Comparison of ENCODE assay signal across 8 mouse cellular contexts in genomic region chr16:20620399-20620735, GRCm38 (mm10). TPM values are rescaled to one million over a fixed set of nuclear protein-coding genes. Genes with fewer than 3 reads are reported as not detected.
DNase-seq lines count a peak whose midpoint lies in the region; ATAC-seq and TF ChIP-seq lines count a peak whose summit lies in the region.

No protein-coding gene starts in this region.

- H3K27me3 ChIP-seq in E14TG2a.4 (ENCODE audit: insufficient read depth, low read length), result peaks cover 58% of the 10 kb centered on the region
- H3K27me3 ChIP-seq in forebrain, embryonic 13.5 days, result no peaks in the 10 kb centered on the region
- H3K27me3 ChIP-seq in liver, embryonic 14.5 days (ENCODE audit: control insufficient read depth, insufficient read depth, low read length), result peaks cover 53% of the 10 kb centered on the region

- no peaks in the 10 kb centered on the region for H3K9me3 ChIP-seq in E14TG2a.4 (ENCODE audit: low read length)
- no peaks in the 10 kb centered on the region for H3K9me3 ChIP-seq in forebrain, embryonic 13.5 days (replicated peaks)
- no peaks in the 10 kb centered on the region for H3K9me3 ChIP-seq in liver, embryonic 14.5 days (ENCODE audit: control insufficient read depth, low read length)

- TF ChIP-seq CTCF in E14TG2a.4 (conservative IDR thresholded peaks at IDR 0.05; ENCODE audit: low read length), result no peak
- TF ChIP-seq CTCF in liver, embryonic 14.5 days (IDR thresholded peaks at IDR 0.05; ENCODE audit: low read depth), result no peak

- peaks cover 36% of the 10 kb centered on the region for H3K4me1 ChIP-seq in E14TG2a.4 (replicated peaks; ENCODE audit: low read depth, low read length)
- H3K4me1 ChIP-seq in forebrain, embryonic 13.5 days, result peaks cover 37% of the 10 kb centered on the region
- H3K4me1 ChIP-seq in liver, embryonic 14.5 days (replicated peaks; ENCODE audit: control insufficient read depth in 2 of 2, insufficient read depth in 2 of 2, low read length in 1 of 2), result peaks cover 0 to 4% of the 10 kb centered on the region in 2 experiments; a peak in 2 of 4 replicates

- H3K9ac ChIP-seq in forebrain, embryonic 13.5 days, result peak overlapping the region; percentile 81
- H3K9ac ChIP-seq in liver, embryonic 14.5 days (replicated peaks), result no peak overlapping the region

- TF ChIP-seq EP300 in liver, embryonic 14.5 days (IDR thresholded peaks at IDR 0.05; ENCODE audit: low read depth), result no peak

- peak overlapping the region; percentile 89 for H3K4me3 ChIP-seq in E14TG2a.4 (replicated peaks; ENCODE audit: low read length)
- peak overlapping the region; percentile 70 for H3K4me3 ChIP-seq in forebrain, embryonic 13.5 days
- peak overlapping the region; percentile 5 to 66; a peak in 3 of 4 replicates for H3K4me3 ChIP-seq in liver, embryonic 14.5 days (ENCODE audit: insufficient read depth in 1 of 2, low read depth in 2 of 2, low read length in 2 of 2)

- peak overlapping the region; percentile 78 for H3K4me2 ChIP-seq in forebrain, embryonic 13.5 days
- peak overlapping the region; percentile 92 for H3K4me2 ChIP-seq in liver, embryonic 14.5 days (ENCODE audit: low read depth)

- H3K27ac ChIP-seq in forebrain, embryonic 13.5 days, result peak overlapping the region; percentile 94
- H3K27ac ChIP-seq in liver, embryonic 14.5 days, result no peak overlapping the region

- no peak for DNase-seq in frontal cortex, postnatal 10 days (ENCODE audit: low spot score in 2 of 2)
- DNase-seq in liver, embryonic 14.5 days (ENCODE audit: low read depth in 3 of 3, low spot score in 3 of 3), result no peak
- DNase-seq in frontal cortex, adult 2 months (ENCODE audit: extremely low spot score in 1 of 2, low spot score in 1 of 2), result no peak
- DNase-seq in B cell, adult 2 months, result no peak
- DNase-seq in layer of hippocampus, postnatal 25 days (ENCODE audit: extremely low spot score in 1 of 2, low spot score in 1 of 2), result no peak

- peaks cover 28% of the 10 kb centered on the region for H3K36me3 ChIP-seq in E14TG2a.4 (ENCODE audit: insufficient read depth, low read length)
- H3K36me3 ChIP-seq in forebrain, embryonic 13.5 days (ENCODE audit: poor library complexity, severe bottlenecking), result peaks cover 11% of the 10 kb centered on the region; the same call in 1 of the 2 replicates
- H3K36me3 ChIP-seq in liver, embryonic 14.5 days (replicated peaks; ENCODE audit: control insufficient read depth, insufficient read depth, low read depth), result no peaks in the 10 kb centered on the region

- 0 out of 2 replicates have a peak, but pooled peaks have one; percentile 1 for ATAC-seq in frontal cortex, adult (ENCODE audit: low TSS enrichment)
- no peak for ATAC-seq in forebrain, embryonic 13.5 days
- ATAC-seq in liver, embryonic 14.5 days (ENCODE audit: insufficient read depth), result no peak

- 0% methylated on average over 9 of the region's 9 CpGs for WGBS in forebrain, embryonic 13.5 days
- 1% methylated on average over 9 of the region's 9 CpGs for WGBS in liver, embryonic 14.5 days (ENCODE audit: insufficient replicate concordance)

RNA-seq across cellular contexts. Expression of gene Camk2n2, which starts 0.7 kb away (rescaled TPM):
- polyA plus RNA-seq in forebrain, embryonic 13.5 days (2015; fragmentation: Nextera tagmentation; extraction: Ambion mirVana), result 9.6 and 10.9 TPM in 2 replicates
- polyA plus RNA-seq in liver, embryonic 14.5 days (2012; rRNA removed), result 0.32 and 0.38 TPM in 2 replicates
- polyA plus RNA-seq in liver, embryonic 14.5 days (2014; fragmentation: Nextera tagmentation; extraction: Ambion mirVana), result 0.19 and 0.32 TPM in 2 replicates
- 125 and 142 TPM in 2 replicates for polyA plus RNA-seq in frontal cortex, adult 2 months (2012; rRNA removed)
- 10 to 100 TPM; 85.0 to 97.0 TPM for total RNA-seq in layer of hippocampus, postnatal 25 days (2021)

RNA-seq across cellular contexts. Expression of gene Alg3, which starts 8.8 kb away (rescaled TPM):
- polyA plus RNA-seq in forebrain, embryonic 13.5 days (2015; fragmentation: Nextera tagmentation; extraction: Ambion mirVana), result 36.6 and 41.6 TPM in 2 replicates
- polyA plus RNA-seq in liver, embryonic 14.5 days (2012; rRNA removed), result 9.3 and 12.7 TPM in 2 replicates
- polyA plus RNA-seq in liver, embryonic 14.5 days (2014; fragmentation: Nextera tagmentation; extraction: Ambion mirVana), result 21.7 and 23.6 TPM in 2 replicates
- 19.0 and 21.1 TPM in 2 replicates for polyA plus RNA-seq in frontal cortex, adult 2 months (2012; rRNA removed)
- total RNA-seq in layer of hippocampus, postnatal 25 days (2021), result 10 to 100 TPM; 14.2 to 15.7 TPM

RNA-seq across cellular contexts. Expression of gene Gm49333, which starts 9.0 kb away (rescaled TPM):
- 0.32 TPM in 1 of 2 replicates, not detected in the other for polyA plus RNA-seq in forebrain, embryonic 13.5 days (2015; fragmentation: Nextera tagmentation; extraction: Ambion mirVana)
- 0.04 and 0.08 TPM in 2 replicates for polyA plus RNA-seq in liver, embryonic 14.5 days (2012; rRNA removed)
- polyA plus RNA-seq in liver, embryonic 14.5 days (2014; fragmentation: Nextera tagmentation; extraction: Ambion mirVana), result not detected in 2 replicates
- 0.14 TPM in 1 of 2 replicates, not detected in the other for polyA plus RNA-seq in frontal cortex, adult 2 months (2012; rRNA removed)
- total RNA-seq in layer of hippocampus, postnatal 25 days (2021), result not detected

RNA-seq across cellular contexts. Expression of gene Eef1akmt4, which starts 9.0 kb away (rescaled TPM):
- 21.1 and 23.9 TPM in 2 replicates for polyA plus RNA-seq in forebrain, embryonic 13.5 days (2015; fragmentation: Nextera tagmentation; extraction: Ambion mirVana)
- 9.4 and 10.3 TPM in 2 replicates for polyA plus RNA-seq in liver, embryonic 14.5 days (2012; rRNA removed)
- polyA plus RNA-seq in liver, embryonic 14.5 days (2014; fragmentation: Nextera tagmentation; extraction: Ambion mirVana), result 18.1 and 20.7 TPM in 2 replicates
- polyA plus RNA-seq in frontal cortex, adult 2 months (2012; rRNA removed), result 2.3 and 3.2 TPM in 2 replicates
- total RNA-seq in layer of hippocampus, postnatal 25 days (2021), result 1 to 10 TPM; 2.7 to 3.1 TPM

RNA-seq across cellular contexts. Expression of gene Ece2, which starts 9.3 kb away (rescaled TPM):
- polyA plus RNA-seq in forebrain, embryonic 13.5 days (2015; fragmentation: Nextera tagmentation; extraction: Ambion mirVana), result 7.1 and 7.8 TPM in 2 replicates
- 0.08 TPM in 1 of 2 replicates, not detected in the other for polyA plus RNA-seq in liver, embryonic 14.5 days (2012; rRNA removed)
- 0.04 TPM in 1 of 2 replicates, not detected in the other for polyA plus RNA-seq in liver, embryonic 14.5 days (2014; fragmentation: Nextera tagmentation; extraction: Ambion mirVana)
- 36.6 and 42.7 TPM in 2 replicates for polyA plus RNA-seq in frontal cortex, adult 2 months (2012; rRNA removed)
- total RNA-seq in layer of hippocampus, postnatal 25 days (2021), result 10 to 100 TPM; 24.8 to 30.6 TPM

Comparison
In these comparisons a context has a peak if more than half of its experiments do, and no peak if none do; other contexts are left out.
1. H3K4me3 ChIP-seq: peak in every context shown above with its lines; median percentile 89 in E14TG2a.4; 70 in forebrain, embryonic 13.5 days; 36 in liver, embryonic 14.5 days.
2. RNA of gene Camk2n2, which starts 0.7 kb away (polyA plus RNA-seq): 125 to 142 TPM in frontal cortex, adult 2 months; 9.6 to 10.9 TPM in forebrain, embryonic 13.5 days and 0.19 to 0.38 TPM in liver, embryonic 14.5 days; every median in the first group is over 10 times any median in the second.